Mouse (Mus musculus) c-Kit-positive CD71-positive TER-119-negative erythroid progenitor cells, embryonic 14.5 days (primary cell): ENCODE data around the gene Lsamp.
"Not testable (repeated sequence)": the region's sequence is repeated elsewhere in the genome, so short reads cannot be mapped to it uniquely, and the experiment has no call there.

ENCODE experiments used
- DNase-seq: peaks from one replicate; pipeline ENCODE4 v3.0.0-alpha.2; 2013; ENCODE audit warnings: low read depth

Gene Lsamp

DNA sequence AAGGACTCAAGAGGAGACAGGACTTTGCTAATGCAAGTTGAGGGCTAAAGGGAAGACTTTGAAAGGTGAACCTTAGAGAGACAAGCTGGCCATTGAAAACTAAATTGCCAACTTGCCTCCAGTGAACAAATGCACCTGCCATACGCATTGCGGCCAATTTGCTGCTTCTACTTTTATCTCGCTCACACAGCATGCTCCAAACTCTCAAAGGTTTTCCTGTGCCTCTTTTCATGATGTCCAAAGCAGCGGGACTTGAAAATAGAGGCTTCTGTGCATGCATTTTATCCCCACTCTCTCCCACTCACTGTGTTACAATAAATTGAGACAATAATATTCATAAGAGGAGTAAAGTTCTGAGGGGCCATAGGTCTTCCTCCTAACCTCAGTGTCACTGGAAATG, 1945.4 kb downstream of the Lsamp start:
- DNase-seq, result no peak

GRCm38 (mm10) chr16:41935701-41936100, 1951.5 kb downstream of the Lsamp start:
- DNase-seq, result no peak

DNA sequence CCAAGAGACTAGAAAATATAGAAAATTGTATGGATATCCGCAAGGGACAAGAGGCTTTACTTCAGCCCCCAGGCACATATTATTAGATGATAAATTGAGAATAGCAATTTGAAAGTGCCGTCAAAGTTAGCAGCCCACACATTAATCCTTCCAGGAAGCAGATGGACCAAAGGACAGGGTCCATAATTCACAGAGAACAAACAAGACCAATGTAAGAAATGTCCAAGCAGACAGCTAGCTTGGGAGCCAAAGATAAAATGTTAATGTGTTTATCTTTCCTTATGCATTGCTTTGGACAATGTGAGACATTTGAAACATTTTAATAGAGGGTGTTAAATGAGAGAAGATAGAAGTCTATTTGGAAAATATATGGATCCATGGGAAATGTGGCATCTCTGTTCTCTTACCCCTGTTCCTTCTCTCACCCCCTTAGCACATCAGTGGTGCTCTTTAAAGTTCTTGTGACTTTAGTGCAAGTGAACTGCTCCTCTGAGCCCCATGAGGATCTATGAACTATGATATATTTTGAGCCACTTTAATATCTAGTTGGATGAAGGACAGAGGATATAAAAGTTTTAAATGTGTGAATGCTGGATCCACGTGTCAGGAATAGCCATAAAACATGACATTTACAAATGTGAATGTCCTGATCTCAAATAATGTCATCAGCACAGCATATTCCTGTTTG, 1952.9 kb downstream of the Lsamp start:
- no peak for DNase-seq

DNA sequence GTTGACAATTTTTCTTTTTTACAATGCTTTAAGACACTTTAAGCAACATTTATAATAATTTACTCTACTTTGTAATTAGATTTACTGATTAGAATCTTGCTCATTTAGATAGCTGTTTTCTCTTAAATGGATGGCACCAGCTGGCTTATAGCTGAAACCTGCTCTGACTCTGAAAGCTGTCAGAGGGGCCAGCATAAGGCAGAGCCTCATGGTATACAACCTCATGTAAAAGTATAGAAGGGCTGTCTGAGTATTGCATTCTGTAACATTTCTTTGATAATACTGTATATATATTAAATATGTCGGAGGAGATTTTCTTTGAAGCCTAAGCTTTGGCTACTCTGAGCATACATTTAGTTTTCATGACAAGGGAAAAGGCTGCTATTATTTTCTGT, 1953.4 kb downstream of the Lsamp start:
- no peak for DNase-seq

GRCm38 (mm10) chr16:41938258-41938657, 1954.1 kb downstream of the Lsamp start:
- no peak for DNase-seq

DNA sequence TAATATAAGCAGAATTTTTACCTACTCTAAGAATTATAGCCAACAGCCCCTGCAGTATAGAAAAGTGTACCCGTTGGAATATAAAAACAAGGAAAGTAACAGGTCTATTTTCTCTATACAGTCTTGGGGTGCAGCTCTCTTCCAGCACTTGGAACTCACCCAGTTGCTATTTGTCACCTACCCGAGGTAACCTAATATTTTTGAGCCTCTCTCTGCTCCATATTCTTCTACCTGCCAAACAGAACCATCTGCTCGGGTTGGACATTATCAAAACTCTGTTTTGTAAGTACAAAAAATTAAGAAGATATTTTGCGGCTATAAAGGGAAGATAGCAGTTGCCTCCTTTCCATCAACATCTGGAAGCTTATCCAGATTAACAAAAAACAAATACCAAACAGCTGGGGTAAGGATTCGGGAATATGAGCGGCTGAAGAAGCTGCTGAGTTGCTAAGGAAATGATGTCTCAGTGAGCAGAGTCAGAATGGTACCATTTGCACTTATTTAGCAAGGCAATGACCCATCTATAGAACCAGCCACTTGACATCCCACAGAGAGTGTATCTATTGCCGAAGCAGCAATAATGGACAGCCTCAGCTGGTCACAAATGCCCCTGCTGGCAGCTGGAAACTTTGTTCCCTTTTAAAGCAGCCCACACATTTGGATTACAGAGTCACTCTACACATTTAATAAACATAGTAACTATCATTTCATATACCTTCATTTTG, 1957.6 kb downstream of the Lsamp start:
- no peak for DNase-seq

- DNase-seq, result no peak
Measured at GRCm38 (mm10) chr16:41957811-41958210, 1973.7 kb downstream of the Lsamp start.

- no peak for DNase-seq
Measured at GRCm38 (mm10) chr16:41965636-41966035, 1981.5 kb downstream of the Lsamp start.

- no peak for DNase-seq
Measured at GRCm38 (mm10) chr16:41969215-41969614, 1985.1 kb downstream of the Lsamp start.

GRCm38 (mm10) chr16:41974866-41975719, 1990.9 kb downstream of the Lsamp start:
- DNase-seq, result no peak

DNA sequence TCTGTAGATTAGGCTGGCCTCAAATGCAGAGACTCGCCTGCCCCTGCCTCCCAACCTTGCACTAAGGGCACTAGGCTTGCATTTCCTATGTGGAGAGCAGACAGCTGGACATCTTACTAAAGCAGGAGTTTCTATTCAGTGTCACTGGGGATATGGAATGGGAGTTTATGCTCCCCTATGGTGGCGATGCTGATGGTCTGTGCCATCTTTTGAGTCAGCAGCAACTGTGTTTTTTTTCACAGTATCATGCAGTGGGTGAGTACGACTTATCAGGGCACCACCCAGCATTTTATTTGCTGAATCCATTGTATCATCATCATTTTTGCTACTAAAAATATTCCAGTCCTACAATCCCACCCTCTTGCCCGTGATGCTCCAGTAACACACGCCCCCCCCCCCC, 1992.7 kb downstream of the Lsamp start:
- no peak for DNase-seq

- DNase-seq, result no peak
Measured at GRCm38 (mm10) chr16:41996956-41997355, 2012.8 kb downstream of the Lsamp start.

DNA sequence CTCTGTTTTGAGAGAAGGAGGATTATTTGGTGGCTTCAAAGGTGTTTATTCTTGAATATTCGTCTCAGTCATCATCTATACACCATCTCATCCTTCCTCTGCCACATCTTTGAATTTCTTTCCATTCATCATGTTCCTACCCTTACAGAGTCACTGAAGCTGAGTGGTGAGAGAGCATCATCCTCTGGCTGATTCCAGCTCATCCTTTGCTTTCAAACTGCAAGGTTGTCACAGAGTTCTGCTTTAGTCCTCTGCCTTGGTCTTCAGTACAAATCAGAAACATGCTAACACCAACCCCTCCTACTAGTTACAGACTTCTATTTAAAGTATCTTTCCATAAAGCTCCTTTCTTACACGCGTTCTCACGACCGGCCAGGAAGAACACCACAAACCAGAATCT, 2018.8 kb downstream of the Lsamp start:
- no peak for DNase-seq

GRCm38 (mm10) chr16:42003506-42003905, 2019.3 kb downstream of the Lsamp start:
- DNase-seq, result not testable (repeated sequence)

DNA sequence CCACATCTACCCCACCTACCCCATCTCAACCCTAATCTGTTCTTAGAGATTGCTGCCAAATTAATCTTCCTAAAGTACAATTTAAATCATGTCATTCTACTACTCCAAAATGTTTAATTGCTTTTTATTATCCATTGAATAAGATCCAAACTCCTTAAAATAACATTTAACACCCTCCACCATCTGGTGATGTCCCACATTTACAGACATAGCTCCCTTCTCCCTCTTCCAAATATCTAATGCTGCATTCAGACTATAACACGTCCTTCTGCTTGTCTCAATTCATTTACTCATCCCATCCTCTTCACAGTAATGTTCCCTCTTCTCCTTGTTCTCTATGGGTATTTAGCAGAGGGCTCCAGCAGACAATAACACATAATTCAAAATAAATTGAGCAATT, 2020.0 kb downstream of the Lsamp start:
- DNase-seq, result no peak

DNA sequence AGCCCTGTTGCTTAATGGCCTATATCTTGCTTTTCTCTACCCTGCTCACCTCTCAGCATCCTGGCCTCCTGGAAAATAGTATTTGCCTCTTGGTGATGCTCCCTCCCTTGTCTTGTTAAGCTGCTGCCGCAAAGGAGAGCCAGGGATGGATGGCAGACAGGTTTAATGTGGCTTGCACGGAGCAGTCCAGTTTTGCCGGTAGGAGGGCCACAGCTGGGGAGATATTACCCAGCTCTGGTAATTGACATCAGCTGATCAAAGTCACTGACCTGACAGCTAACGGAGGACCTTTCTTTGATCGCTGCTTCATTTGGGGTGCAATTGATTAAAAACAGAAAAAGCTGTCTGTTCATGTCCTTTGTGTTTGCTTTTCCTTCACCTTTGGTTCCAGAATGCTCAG, 2030.8 kb downstream of the Lsamp start:
- DNase-seq, result no peak

GRCm38 (mm10) chr16:42015443-42015842, 2031.3 kb downstream of the Lsamp start:
- DNase-seq, result no peak

GRCm38 (mm10) chr16:42016791-42017643, 2032.9 kb downstream of the Lsamp start:
- no peak for DNase-seq

DNA sequence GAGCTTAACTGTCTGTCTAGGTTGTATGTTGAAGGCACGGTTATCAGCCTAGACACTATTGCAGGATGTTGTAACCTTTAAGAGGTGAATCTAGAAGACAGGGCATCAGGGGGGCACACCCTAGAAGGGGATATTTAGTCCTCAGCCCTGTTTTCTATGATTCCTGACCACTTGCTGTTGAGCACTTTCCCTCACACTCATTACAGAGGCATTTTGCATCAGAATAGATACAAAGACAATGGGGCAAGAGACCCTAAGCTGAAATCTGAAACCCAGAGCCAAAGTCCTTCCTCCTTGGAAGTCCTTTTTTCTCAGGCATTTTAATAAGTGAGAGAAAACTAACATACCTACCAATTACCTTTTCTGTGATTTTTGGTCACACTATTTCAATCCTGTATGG, 2038.4 kb downstream of the Lsamp start:
- DNase-seq, result no peak

DNA sequence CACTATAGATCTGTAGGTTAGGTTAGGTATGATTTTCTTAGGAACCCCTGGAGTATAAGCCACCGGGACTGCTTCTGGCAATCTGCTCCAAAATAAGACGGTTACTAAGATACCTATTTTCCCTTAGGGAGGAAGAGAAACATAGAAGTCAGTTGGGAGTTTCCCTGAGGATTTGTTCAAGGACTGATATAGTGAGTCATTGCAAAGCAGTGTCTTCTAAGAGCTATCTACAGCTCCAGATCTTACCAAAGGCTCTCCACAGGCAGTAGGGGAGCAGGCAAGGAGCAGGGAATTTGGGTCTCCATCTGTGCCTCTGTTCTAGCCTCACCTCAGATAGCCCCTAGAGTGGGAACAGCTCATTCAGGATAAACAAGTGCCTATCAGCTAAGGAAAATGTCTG, 2047.9 kb downstream of the Lsamp start:
- DNase-seq, result no peak

DNA sequence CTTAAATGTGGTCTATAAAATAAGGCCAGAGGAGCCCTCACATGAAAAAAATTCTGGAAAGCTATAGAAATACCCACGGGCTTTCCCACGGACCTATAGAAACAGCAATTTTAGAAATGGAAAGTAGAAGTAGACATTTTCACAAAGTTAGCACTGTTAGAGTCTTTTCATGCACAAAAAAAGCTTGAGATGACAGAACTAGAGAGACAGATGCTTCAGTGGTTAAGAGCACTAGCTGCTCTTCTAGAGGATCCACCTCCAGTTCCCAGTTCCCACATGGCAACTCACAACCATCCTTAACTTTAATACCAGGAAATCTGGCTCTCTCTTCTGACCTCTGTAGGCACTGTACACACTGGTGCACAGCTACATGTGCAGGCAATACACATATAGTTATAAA, 2049.3 kb downstream of the Lsamp start:
- DNase-seq, result no peak

DNA sequence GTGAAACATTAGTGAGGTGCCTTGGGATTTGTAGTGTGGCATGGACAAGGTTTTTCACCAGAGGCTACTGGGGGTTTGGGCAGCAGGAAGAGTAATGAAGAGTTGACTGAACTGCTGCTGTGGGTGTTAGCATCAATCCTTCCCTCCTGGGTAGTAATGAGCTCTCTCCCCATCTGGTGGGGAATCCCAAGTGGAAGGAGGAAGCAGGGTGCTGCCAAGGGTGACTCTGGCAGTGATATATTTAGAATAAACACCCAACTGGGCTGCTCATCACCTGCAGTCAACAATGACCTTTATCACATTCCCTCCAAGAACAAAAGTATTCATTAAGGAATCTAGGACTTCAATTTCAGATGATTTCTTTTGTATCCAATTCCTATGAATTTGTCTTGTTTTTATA, 2064.0 kb downstream of the Lsamp start:
- no peak for DNase-seq
